Mouse (Mus musculus) megakaryocyte, embryonic 14.5 days (primary cell): ENCODE results near the gene Ero1lb.
"Not testable (repeated sequence)": the region's sequence is repeated elsewhere in the genome, so short reads cannot be mapped to it uniquely, and the experiment has no call there.

Experiments used
- FLI1 ChIP-seq: IDR thresholded peaks from 2 replicates; pipeline ENCODE4 v1.6.1; 2012; ENCODE audit warnings: low read length, inconsistent platforms, mixed read lengths
- GATA1 ChIP-seq: IDR thresholded peaks from 3 replicates; pipeline ENCODE4 v1.6.1; 2012; ENCODE audit warnings: mixed read lengths, low read length, inconsistent platforms, borderline replicate concordance

- not testable (repeated sequence) for TF ChIP-seq GATA1, FLI1
These were observed 85.2 kb downstream of the Ero1lb start for GRCm38 (mm10) chr13:12650877-12651176.
